Mouse (Mus musculus) heart, postnatal 0 days (tissue): Measurements from ENCODE around the gene Epha2.

Experiments
- CTCF ChIP-seq: IDR thresholded peaks from 2 replicates; pipeline ENCODE4 v1.5.1; 2016; ENCODE audit warnings: antibody characterized with exemption, control low read depth, low read depth
- EP300 ChIP-seq: IDR thresholded peaks from 2 replicates; pipeline ENCODE4 v1.6.1; 2016; ENCODE audit warnings: antibody characterized with exemption, low read depth

- TF ChIP-seq EP300 (peak; percentile 48; the same call in 1 of the 2 replicates), CTCF (peak; percentile 35; the same call in 1 of the 2 replicates)
Observed at GRCm38 (mm10) chr4:141278154-141278553, 22.9 kb upstream of the Epha2 start.
